Mouse (Mus musculus) kidney, adult 2 months (tissue): ENCODE data around the gene D130040H23Rik. TPM values are rescaled to one million over a fixed set of nuclear protein-coding genes. Genes with fewer than 3 reads are reported as not detected.

ENCODE experiments used
- polyA plus RNA-seq: library from polyadenylated mRNA; depleted of rRNA; stranded (reverse); fragments of >200 nt; gene quantifications from 2 replicates; pipeline ENCODE4 v1.2.3, GENCODE M21; 2012; rRNA removed

D130040H23Rik gene
- polyA plus RNA-seq, 1 experiment = 0.27 TPM

Other genes starting within 250 kb of the D130040H23Rik start
- gene Zfp930, start 62.0 kb upstream of the D130040H23Rik start, polyA plus RNA-seq = 2.5 and 3.0 TPM in 2 replicates
- gene Gm9495, start 182.5 kb downstream of the D130040H23Rik start, polyA plus RNA-seq = not detected in 2 replicates